Mouse (Mus musculus) retina, postnatal 7 days (tissue): Measurements from ENCODE around the gene Pakap.

Source experiments
- DNase-seq: peaks from one replicate; pipeline ENCODE4 v3.0.0-alpha.2; 2012; ENCODE audit warnings: low read depth, low spot score

The Pakap gene

GRCm38 (mm10) chr4:57764392-57764791 lies 196.4 kb downstream of the Pakap start:
- DNase-seq, result no peak

GRCm38 (mm10) chr4:57764926-57765325 lies 196.9 kb downstream of the Pakap start:
- DNase-seq, result no peak

- no peak for DNase-seq
These were observed 197.8 kb downstream of the Pakap start for GRCm38 (mm10) chr4:57765806-57766205.

GRCm38 (mm10) chr4:57769007-57769406 lies 201.0 kb downstream of the Pakap start:
- DNase-seq, result no peak

GRCm38 (mm10) chr4:57770185-57770823 lies 202.3 kb downstream of the Pakap start:
- DNase-seq, result no peak

- no peak for DNase-seq
These were observed 203.7 kb downstream of the Pakap start for GRCm38 (mm10) chr4:57771558-57772219.

- DNase-seq, result no peak
These were observed 205.0 kb downstream of the Pakap start for GRCm38 (mm10) chr4:57772851-57773510.

GRCm38 (mm10) chr4:57774517-57774916 lies 206.5 kb downstream of the Pakap start:
- no peak for DNase-seq

- DNase-seq, result no peak
These were observed 207.6 kb downstream of the Pakap start for GRCm38 (mm10) chr4:57775582-57775981.

GRCm38 (mm10) chr4:57780403-57780802 lies 212.4 kb downstream of the Pakap start:
- no peak for DNase-seq

GRCm38 (mm10) chr4:57780833-57781641 lies 213.1 kb downstream of the Pakap start:
- no peak for DNase-seq

GRCm38 (mm10) chr4:57781994-57782393 lies 214.0 kb downstream of the Pakap start:
- DNase-seq, result no peak

- DNase-seq, result no peak
These were observed 214.8 kb downstream of the Pakap start for GRCm38 (mm10) chr4:57782549-57783390.

- DNase-seq, result no peak
These were observed 215.4 kb downstream of the Pakap start for GRCm38 (mm10) chr4:57783391-57783770.

- no peak for DNase-seq
These were observed 216.0 kb downstream of the Pakap start for GRCm38 (mm10) chr4:57783853-57784600.

GRCm38 (mm10) chr4:57788709-57789108 lies 220.7 kb downstream of the Pakap start:
- DNase-seq, result no peak

- no peak for DNase-seq
These were observed 221.1 kb downstream of the Pakap start for GRCm38 (mm10) chr4:57789118-57789517.

GRCm38 (mm10) chr4:57793989-57794388 lies 226.0 kb downstream of the Pakap start:
- no peak for DNase-seq

- no peak for DNase-seq
These were observed 226.6 kb downstream of the Pakap start for GRCm38 (mm10) chr4:57794547-57794946.

GRCm38 (mm10) chr4:57797548-57798285 lies 229.7 kb downstream of the Pakap start:
- DNase-seq, result no peak
